31 mouse cellular contexts compared by ENCODE assay signal in the genomic region with DNA sequence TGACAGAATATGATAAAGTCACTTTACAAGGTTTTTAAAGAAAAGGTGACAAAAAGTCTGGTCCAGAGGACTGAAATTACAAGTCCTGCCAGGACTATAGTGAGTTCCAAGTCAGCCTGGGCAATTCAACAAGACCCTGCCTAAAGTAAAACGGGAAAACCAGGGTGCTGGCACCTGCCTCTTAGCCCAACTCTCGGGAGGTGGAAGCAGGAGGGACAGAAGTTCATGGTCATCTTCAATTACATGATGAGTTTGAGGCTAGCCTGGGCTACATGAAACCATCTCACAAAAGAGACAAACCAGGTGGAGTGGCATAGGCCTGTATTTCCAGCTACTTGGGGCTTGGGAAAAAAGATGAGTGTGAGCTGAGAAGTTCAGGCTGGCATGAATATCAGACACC. TPM values are rescaled to one million over a fixed set of nuclear protein-coding genes. Genes with fewer than 3 reads are reported as not detected.
"Had no signal": no experiment of that assay in that cellular context is flagged by ENCODE, and none has a peak within 500 bp of the region (broad histone marks: within the 10 kb centered on the region; RNA-seq: fewer than 3 reads in every experiment).

No protein-coding gene starts in this region.

- H3K9me3 ChIP-seq: limb, embryonic 10.5 days; limb, embryonic 12.5 days; limb, embryonic 15.5 days; liver, embryonic 13.5 days; liver, embryonic 15.5 days; lung, embryonic 15.5 days; midbrain, embryonic 10.5 days; midbrain, embryonic 12.5 days; midbrain, embryonic 13.5 days; midbrain, embryonic 15.5 days; neural tube, embryonic 12.5 days had no signal

- H3K9ac ChIP-seq: limb, embryonic 12.5 days; limb, embryonic 13.5 days; limb, embryonic 15.5 days; liver, embryonic 12.5 days; liver, embryonic 13.5 days; liver, embryonic 14.5 days; liver, embryonic 15.5 days; liver, postnatal 0 days; lung, embryonic 14.5 days; lung, embryonic 15.5 days; midbrain, embryonic 12.5 days; midbrain, embryonic 13.5 days; midbrain, embryonic 15.5 days; neural tube, embryonic 12.5 days had no signal

- H3K27ac ChIP-seq: limb, embryonic 10.5 days; limb, embryonic 12.5 days; limb, embryonic 13.5 days; limb, embryonic 15.5 days; liver, embryonic 12.5 days; liver, embryonic 13.5 days; liver, embryonic 14.5 days; liver, embryonic 15.5 days; lung, embryonic 15.5 days; macrophage; midbrain, embryonic 10.5 days; midbrain, embryonic 12.5 days; midbrain, embryonic 13.5 days; midbrain, embryonic 15.5 days; neural tube, embryonic 12.5 days had no signal

- ATAC-seq: liver, embryonic 12.5 days; liver, postnatal 0 days; lung, postnatal 0 days; midbrain, embryonic 13.5 days; midbrain, embryonic 15.5 days; midbrain, embryonic 16.5 days had no signal

- H3K4me1 ChIP-seq: neural tube, embryonic 12.5 days had no signal

- DNase-seq: left cerebral cortex, postnatal 4 days; liver; liver, embryonic 13.5 days; liver, postnatal 0 days; lung, adult 18-20 months; lung, adult 2 months; lung, postnatal 10 days; lung, postnatal 14 days; lung, postnatal 36 days; lung, postnatal 4 days had no signal

- H3K4me2 ChIP-seq: limb, embryonic 12.5 days; limb, embryonic 13.5 days; limb, embryonic 15.5 days; liver, embryonic 11.5 days; liver, embryonic 12.5 days; liver, embryonic 13.5 days; liver, embryonic 15.5 days; lung, embryonic 14.5 days; lung, embryonic 15.5 days; midbrain, embryonic 12.5 days; midbrain, embryonic 13.5 days; midbrain, embryonic 15.5 days; neural tube, embryonic 12.5 days had no signal

- H3K4me3 ChIP-seq: limb, embryonic 10.5 days; limb, embryonic 12.5 days; limb, embryonic 13.5 days; limb, embryonic 15.5 days; liver, embryonic 12.5 days; liver, embryonic 13.5 days; liver, embryonic 15.5 days; lung, embryonic 15.5 days; megakaryocyte, embryonic 14.5 days; midbrain, embryonic 10.5 days; midbrain, embryonic 12.5 days; midbrain, embryonic 13.5 days; midbrain, embryonic 15.5 days; myocyte; neural tube, embryonic 12.5 days had no signal

RNA-seq across cellular contexts. Expression of a gene that starts 3.3 kb away (rescaled TPM):
- total RNA-seq: liver, adult 2 months had no signal
- polyA plus RNA-seq: liver, adult 2 months had no signal
